In the genomic region with DNA sequence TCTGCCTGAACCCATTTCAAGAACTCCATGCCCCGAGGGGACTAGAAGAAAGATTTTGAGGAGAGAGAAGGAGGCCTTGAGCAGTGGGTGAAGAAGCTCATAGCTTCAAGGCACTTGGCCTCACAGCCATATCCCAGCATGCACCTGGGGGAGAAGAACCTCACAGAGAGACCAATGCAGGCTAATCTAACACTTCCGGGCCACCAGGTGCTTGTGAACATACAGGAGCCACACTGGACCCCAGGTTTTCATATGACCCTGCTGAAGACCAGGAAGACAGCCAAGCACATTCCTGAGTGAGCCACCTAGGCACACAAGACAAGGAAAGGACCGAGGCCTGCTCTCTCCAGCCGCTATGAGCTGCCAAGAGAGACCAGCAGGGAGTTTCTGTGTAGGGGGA, we compare ENCODE assay signal across 16 mouse cellular contexts.
A peak's percentile ranks its signal among the peaks of the same experiment; 100 is the strongest.
DNase-seq lines count a peak whose midpoint lies in the region; ATAC-seq and TF ChIP-seq lines count a peak whose summit lies in the region.
"Had no signal": no experiment of that assay in that cellular context is flagged by ENCODE, and none has a peak within 500 bp of the region (broad histone marks: within the 10 kb centered on the region; RNA-seq: fewer than 3 reads in every experiment).

No protein-coding gene starts in this region.

- 68% methylated on average over 4 of the region's 4 CpGs for WGBS in heart, embryonic 10.5 days
- WGBS in lung, embryonic 14.5 days, result 39% methylated on average over 4 of the region's 4 CpGs
- 64% methylated on average over 4 of the region's 4 CpGs for WGBS in limb, embryonic 15.5 days
- 46% methylated on average over 4 of the region's 4 CpGs for WGBS in stomach, postnatal 0 days
- 90% methylated on average over 4 of the region's 4 CpGs for WGBS in midbrain, embryonic 10.5 days

- H3K4me3 ChIP-seq in heart, embryonic 10.5 days, result no peak overlapping the region
- H3K4me3 ChIP-seq in lung, embryonic 14.5 days (ENCODE audit: low read depth, low read length), result no peak overlapping the region
- no peak overlapping the region for H3K4me3 ChIP-seq in limb, embryonic 15.5 days
- H3K4me3 ChIP-seq in stomach, postnatal 0 days (ENCODE audit: low read depth, low read length), result no peak overlapping the region
- no peak overlapping the region for H3K4me3 ChIP-seq in midbrain, embryonic 10.5 days
- H3K4me3 ChIP-seq: embryonic facial prominence, embryonic 12.5 days; hindbrain, embryonic 13.5 days had no signal

- no peak for DNase-seq in heart, embryonic 10.5 days (ENCODE audit: low spot score)
- DNase-seq in heart, postnatal 36 days, result no peak
- DNase-seq in lung, embryonic 14.5 days, result no peak
- no peak for DNase-seq in lung, postnatal 25 days (ENCODE audit: low spot score)
- no peak for DNase-seq in stomach, postnatal 0 days (ENCODE audit: low spot score)
- DNase-seq in midbrain, embryonic 10.5 days (ENCODE audit: low spot score), result no peak
- no peak for DNase-seq in urinary bladder, postnatal 4 days (ENCODE audit: low spot score in 2 of 2)
- DNase-seq: cerebellum, adult 11 months; layer of hippocampus, adult 9-11 months; thymus, postnatal 14 days had no signal

- H3K4me1 ChIP-seq in heart, embryonic 10.5 days, result peaks cover 59% of the 10 kb centered on the region
- H3K4me1 ChIP-seq in lung, embryonic 14.5 days (ENCODE audit: insufficient read depth), result peaks cover 22% of the 10 kb centered on the region
- H3K4me1 ChIP-seq in limb, embryonic 15.5 days, result peaks cover 44% of the 10 kb centered on the region
- H3K4me1 ChIP-seq in stomach, postnatal 0 days (replicated peaks; ENCODE audit: control insufficient read depth, insufficient read depth), result peaks cover 7% of the 10 kb centered on the region
- H3K4me1 ChIP-seq in midbrain, embryonic 10.5 days, result peaks cover 49% of the 10 kb centered on the region

- H3K27me3 ChIP-seq in heart, embryonic 10.5 days (ENCODE audit: insufficient read depth, poor library complexity, severe bottlenecking), result peaks cover 56% of the 10 kb centered on the region
- H3K27me3 ChIP-seq in lung, embryonic 14.5 days (ENCODE audit: insufficient read depth, low read length), result no peaks in the 10 kb centered on the region
- no peaks in the 10 kb centered on the region for H3K27me3 ChIP-seq in limb, embryonic 15.5 days
- H3K27me3 ChIP-seq in stomach, postnatal 0 days (ENCODE audit: control insufficient read depth, insufficient read depth, low read length), result no peaks in the 10 kb centered on the region
- H3K27me3 ChIP-seq in midbrain, embryonic 10.5 days (ENCODE audit: low read depth, poor library complexity, severe bottlenecking), result peaks cover 41% of the 10 kb centered on the region
- H3K27me3 ChIP-seq: embryonic facial prominence, embryonic 12.5 days had no signal

- H3K4me2 ChIP-seq in lung, embryonic 14.5 days, result no peak overlapping the region
- no peak overlapping the region for H3K4me2 ChIP-seq in limb, embryonic 15.5 days
- H3K4me2 ChIP-seq in stomach, postnatal 0 days (replicated peaks; ENCODE audit: low read depth), result no peak overlapping the region
- H3K4me2 ChIP-seq: embryonic facial prominence, embryonic 12.5 days; hindbrain, embryonic 13.5 days; liver, embryonic 11.5 days had no signal

- H3K27ac ChIP-seq in heart, embryonic 10.5 days, result peak overlapping the region; percentile 4
- peak overlapping the region; percentile 89 for H3K27ac ChIP-seq in lung, embryonic 14.5 days (ENCODE audit: low read depth)
- H3K27ac ChIP-seq in limb, embryonic 15.5 days, result peak overlapping the region; percentile 35; the same call in 1 of the 2 replicates
- H3K27ac ChIP-seq in stomach, postnatal 0 days (replicated peaks), result peak overlapping the region; percentile 56; the same call in 1 of the 2 replicates
- H3K27ac ChIP-seq in midbrain, embryonic 10.5 days (replicated peaks), result no peak overlapping the region
- H3K27ac ChIP-seq: embryonic facial prominence, embryonic 12.5 days; hindbrain, embryonic 13.5 days had no signal

- no peak overlapping the region for H3K9ac ChIP-seq in lung, embryonic 14.5 days
- H3K9ac ChIP-seq in limb, embryonic 15.5 days, result no peak overlapping the region
- H3K9ac ChIP-seq in stomach, postnatal 0 days (ENCODE audit: low read length), result no peak overlapping the region
- H3K9ac ChIP-seq: embryonic facial prominence, embryonic 12.5 days; hindbrain, embryonic 13.5 days had no signal

- no peak for TF ChIP-seq CTCF in lung, embryonic 14.5 days (IDR thresholded peaks at IDR 0.05; ENCODE audit: low read depth)
- TF ChIP-seq CTCF in stomach, postnatal 0 days (IDR thresholded peaks at IDR 0.05; ENCODE audit: low read depth), result no peak

- H3K36me3 ChIP-seq in heart, embryonic 10.5 days, result no peaks in the 10 kb centered on the region
- H3K36me3 ChIP-seq in lung, embryonic 14.5 days (ENCODE audit: insufficient read depth), result no peaks in the 10 kb centered on the region
- H3K36me3 ChIP-seq in limb, embryonic 15.5 days, result no peaks in the 10 kb centered on the region
- no peaks in the 10 kb centered on the region for H3K36me3 ChIP-seq in stomach, postnatal 0 days (ENCODE audit: control insufficient read depth, insufficient read depth, low read length)
- H3K36me3 ChIP-seq in midbrain, embryonic 10.5 days, result no peaks in the 10 kb centered on the region
- H3K36me3 ChIP-seq: embryonic facial prominence, embryonic 12.5 days; hindbrain, embryonic 13.5 days had no signal

- no peak for ATAC-seq in lung, embryonic 14.5 days (ENCODE audit: insufficient read depth)
- ATAC-seq in limb, embryonic 15.5 days (ENCODE audit: insufficient number of reproducible peaks, low FRiP score, low TSS enrichment, low read depth), result no peak
- ATAC-seq in stomach, postnatal 0 days (ENCODE audit: low FRiP score, low TSS enrichment), result no peak
- ATAC-seq: intestine, embryonic 16.5 days; midbrain, embryonic 16.5 days had no signal

- H3K9me3 ChIP-seq in heart, embryonic 10.5 days, result no peaks in the 10 kb centered on the region
- H3K9me3 ChIP-seq in lung, embryonic 14.5 days (ENCODE audit: low read depth, low read length), result no peaks in the 10 kb centered on the region
- H3K9me3 ChIP-seq in limb, embryonic 15.5 days, result no peaks in the 10 kb centered on the region
- H3K9me3 ChIP-seq in stomach, postnatal 0 days (ENCODE audit: control insufficient read depth, low read length), result no peaks in the 10 kb centered on the region
- no peaks in the 10 kb centered on the region for H3K9me3 ChIP-seq in midbrain, embryonic 10.5 days (replicated peaks)
- H3K9me3 ChIP-seq: embryonic facial prominence, embryonic 12.5 days; hindbrain, embryonic 13.5 days had no signal

- no peak for TF ChIP-seq EP300 in stomach, postnatal 0 days (optimal IDR thresholded peaks at IDR 0.05)

- intact Hi-C loops in heart, postnatal 36 days (cut with DNase I), result loop anchor here (5.0 kb wide), 1 partner anchor 38 kb away; no protein-coding TSS in a partner anchor
